Mouse (Mus musculus) liver, adult 2 months (tissue): Measurements from ENCODE around the gene Aox3. TPM values are rescaled to one million over a fixed set of nuclear protein-coding genes. Genes with fewer than 3 reads are reported as not detected.
A peak's percentile ranks its signal among the peaks of the same experiment; 100 is the strongest.

ENCODE experiments used
- DNase-seq: peaks from one replicate; pipeline ENCODE4 v3.0.0-alpha.2; 2011; ENCODE audit warnings: low read depth, low spot score; ENCODE audit errors: extremely low read depth
- H3K27ac ChIP-seq: fragments of 200-500 bp; replicated peaks from 2 replicates; pipeline ENCODE4 v1.5.1; 2012; ENCODE audit warnings: low read depth, mild to moderate bottlenecking, control low read depth, inconsistent platforms, low read length; ENCODE audit not compliant: insufficient read depth
- H3K27me3 ChIP-seq: fragments of 200-500 bp; 2 replicates; pipeline ENCODE4 v1.6.1; 2012; ENCODE audit warnings: mild to moderate bottlenecking, moderate library complexity, low read length, inconsistent platforms; ENCODE audit not compliant: control insufficient read depth, insufficient read depth
- H3K36me3 ChIP-seq: fragments of 200-500 bp; 2 replicates; pipeline ENCODE4 v1.6.1; 2012; ENCODE audit warnings: low read length, inconsistent platforms; ENCODE audit not compliant: control insufficient read depth, insufficient read depth
- H3K4me1 ChIP-seq: fragments of 200-500 bp; 2 replicates; pipeline ENCODE4 v1.6.1; 2011; ENCODE audit warnings: low read length; ENCODE audit not compliant: control insufficient read depth, insufficient read depth
- H3K4me3 ChIP-seq: fragments of 200-500 bp; 2 replicates; pipeline ENCODE4 v1.5.1; 2011; ENCODE audit warnings: low read depth, mild to moderate bottlenecking, control low read depth, low read length, moderate library complexity; ENCODE audit not compliant: insufficient read depth
- H3K79me2 ChIP-seq: fragments of 200-500 bp; 2 replicates; pipeline ENCODE4 v1.6.1; 2012; ENCODE audit warnings: inconsistent platforms, mild to moderate bottlenecking, low read length, moderate library complexity; ENCODE audit not compliant: control insufficient read depth, insufficient read depth
- H3K9ac ChIP-seq: fragments of 200-500 bp; 2 replicates; pipeline ENCODE4 v1.6.1; 2012; ENCODE audit warnings: low read depth, mild to moderate bottlenecking, control low read depth, inconsistent platforms, low read length
- CTCF ChIP-seq: fragments of 200-500 bp; IDR thresholded peaks from 2 replicates; pipeline ENCODE4 v1.5.1; 2011; ENCODE audit warnings: low read depth, low read length, control low read depth
- POLR2A ChIP-seq: fragments of 200-500 bp; IDR thresholded peaks from 2 replicates; pipeline ENCODE4 v1.6.1; 2011; ENCODE audit warnings: low read length, control low read depth; ENCODE audit not compliant: insufficient read depth; ENCODE audit errors: extremely low read depth
- WGBS: fragments of 180-500 bp; shearing (Covaris S2); methylation state at CpG from one replicate; pipeline ENCODE4 v1.1.7; 2018; 5-methylcytosine and 5-hydroxymethylcytosine counted together
- polyA plus RNA-seq: library from polyadenylated mRNA; depleted of rRNA; stranded (reverse); fragments of >200 nt; gene quantifications from 2 replicates; pipeline ENCODE4 v1.2.3, GENCODE M21; 2012
- total RNA-seq: library from RNA; depleted of rRNA; stranded (reverse); fragments of >200 nt; gene quantifications from 2 replicates; pipeline ENCODE4 v1.2.3, GENCODE M21; 2014

Gene Aox3
- total and polyA plus RNA-seq, 2 experiments, result 59.0 to 244 TPM

DNA sequence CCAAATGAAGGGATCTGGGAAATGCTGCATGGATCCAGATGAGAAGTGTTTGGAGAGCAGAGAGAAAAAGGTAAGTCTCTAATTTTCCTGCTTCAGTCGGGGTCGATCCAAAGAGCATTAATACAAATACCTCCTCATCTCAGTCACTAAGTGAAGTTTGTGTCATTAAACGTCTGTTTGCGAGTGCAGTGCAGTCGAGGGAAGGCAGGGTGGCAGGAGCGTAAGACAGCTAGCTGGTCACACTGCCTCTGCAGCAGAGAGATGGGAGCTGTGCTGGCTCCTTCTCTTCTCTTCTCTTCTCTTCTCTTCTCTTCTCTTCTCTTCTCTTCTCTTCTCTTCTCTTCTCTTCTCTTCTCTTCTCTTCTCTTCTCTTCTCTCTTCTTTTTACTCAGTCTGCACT lies 115.2 kb downstream of the Aox3 start:
- H3K9ac ChIP-seq, result no peak overlapping the region
- H3K36me3 ChIP-seq, result no peaks in the 10 kb centered on the region
- WGBS, result 77% methylated on average over 6 of the region's 6 CpGs
- H3K27me3 ChIP-seq, result no peaks in the 10 kb centered on the region
- H3K27ac ChIP-seq, result no peak overlapping the region
- no peaks in the 10 kb centered on the region for H3K79me2 ChIP-seq
- no peak overlapping the region for H3K4me3 ChIP-seq
- no peak for TF ChIP-seq CTCF
- TF ChIP-seq POLR2A, result no peak
- no peaks in the 10 kb centered on the region for H3K4me1 ChIP-seq
- DNase-seq, result no peak

DNA sequence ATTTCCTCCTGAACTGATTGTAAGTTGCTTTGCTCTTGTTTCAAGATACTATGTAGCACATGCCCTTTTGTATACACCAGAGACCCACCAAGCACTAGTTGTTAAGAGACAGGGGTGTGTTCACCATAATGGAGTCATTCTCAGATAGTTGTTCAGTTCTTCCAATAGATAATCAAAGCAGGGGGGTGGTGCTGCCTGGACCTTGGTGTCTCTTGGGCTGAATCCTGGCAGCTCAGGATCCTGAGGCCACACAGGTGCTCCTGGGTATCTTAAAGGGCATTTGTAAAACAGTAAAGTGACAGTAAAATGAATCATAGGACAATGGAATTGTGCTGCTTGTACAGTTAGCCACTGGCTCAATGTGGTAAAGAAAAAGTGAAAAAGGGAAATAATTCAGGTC lies 116.0 kb downstream of the Aox3 start:
- H3K27ac ChIP-seq, result no peak overlapping the region
- no peaks in the 10 kb centered on the region for H3K79me2 ChIP-seq
- no peak overlapping the region for H3K9ac ChIP-seq
- no peaks in the 10 kb centered on the region for H3K36me3 ChIP-seq
- DNase-seq, result no peak
- no peak overlapping the region for H3K4me3 ChIP-seq
- H3K27me3 ChIP-seq, result no peaks in the 10 kb centered on the region
- TF ChIP-seq CTCF, result no peak
- no peak for TF ChIP-seq POLR2A
- H3K4me1 ChIP-seq, result no peaks in the 10 kb centered on the region

DNA sequence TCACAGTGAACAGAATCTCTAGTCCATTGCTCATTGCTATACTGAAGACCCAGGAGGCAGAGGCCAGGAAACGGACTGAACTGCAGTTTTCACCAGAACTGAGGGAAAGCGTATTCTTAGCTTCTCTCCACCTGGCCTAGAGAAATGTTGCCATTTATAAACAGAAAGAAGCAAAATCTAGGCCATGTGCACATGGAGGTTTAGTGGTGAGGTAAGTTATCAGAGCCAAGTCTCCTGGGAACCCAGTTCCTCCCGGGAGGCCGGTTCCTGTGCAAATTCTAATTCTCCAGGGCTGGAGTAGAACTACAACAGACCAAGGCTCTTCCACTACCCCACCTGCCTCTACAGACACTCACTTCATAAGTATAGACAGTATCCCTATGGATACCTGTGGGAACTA lies 116.8 kb downstream of the Aox3 start:
- 83% methylated on average over 4 of the region's 4 CpGs for WGBS
- Histone ChIP-seq H3K27ac (no peak overlapping the region), H3K4me3 (no peak overlapping the region), H3K36me3 (no peaks in the 10 kb centered on the region), H3K79me2 (no peaks in the 10 kb centered on the region), H3K4me1 (no peaks in the 10 kb centered on the region), H3K9ac (no peak overlapping the region), H3K27me3 (no peaks in the 10 kb centered on the region)
- TF ChIP-seq CTCF, result no peak
- no peak for TF ChIP-seq POLR2A
- DNase-seq, result no peak

DNA sequence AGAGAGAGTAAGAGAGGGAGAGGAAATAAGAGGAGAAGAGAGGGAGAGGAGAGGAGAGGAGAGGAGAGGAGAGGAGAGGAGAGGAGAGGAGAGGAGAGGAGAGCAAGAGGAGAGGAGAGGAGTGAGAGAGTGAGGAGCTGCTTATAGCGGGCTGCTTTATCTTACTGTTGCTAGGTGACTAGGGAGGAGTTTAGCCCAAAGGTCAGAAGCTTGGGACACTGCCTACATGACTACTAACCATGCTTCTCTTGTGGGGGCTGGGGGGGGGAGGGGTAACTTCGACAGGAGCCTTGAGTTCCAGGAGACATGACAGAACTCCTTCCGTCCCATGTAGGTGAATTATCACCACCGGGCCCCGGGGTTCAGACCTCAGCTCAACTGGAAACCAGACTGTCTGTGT lies 117.6 kb downstream of the Aox3 start:
- Histone ChIP-seq H3K9ac (no peak overlapping the region), H3K36me3 (no peaks in the 10 kb centered on the region), H3K4me3 (no peak overlapping the region), H3K4me1 (no peaks in the 10 kb centered on the region), H3K27ac (no peak overlapping the region), H3K79me2 (no peaks in the 10 kb centered on the region), H3K27me3 (no peaks in the 10 kb centered on the region)
- DNase-seq, result no peak
- 53% methylated on average over 5 of the region's 5 CpGs for WGBS
- TF ChIP-seq POLR2A, result no peak
- no peak for TF ChIP-seq CTCF

DNA sequence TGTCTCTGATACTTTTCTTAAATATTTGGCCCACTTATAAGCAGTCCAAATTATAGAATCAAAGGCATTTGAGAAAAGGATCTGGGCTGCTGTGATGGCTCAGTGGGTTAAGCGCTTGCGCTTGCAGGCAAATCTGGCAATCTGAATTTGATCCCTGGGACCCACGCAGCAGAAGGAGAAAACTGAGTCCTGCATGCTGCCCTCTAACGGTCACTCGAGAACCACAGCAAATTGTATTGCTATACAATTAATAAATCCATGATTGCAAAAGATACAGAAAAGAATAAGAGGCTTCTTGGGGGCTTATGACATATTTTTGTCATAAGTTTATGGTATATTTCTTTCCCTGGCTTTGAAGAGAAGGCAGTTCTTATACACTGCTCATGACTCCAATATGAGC lies 122.5 kb downstream of the Aox3 start:
- Histone ChIP-seq H3K9ac (no peak overlapping the region), H3K27me3 (peaks cover 3% of the 10 kb centered on the region; the same call in 1 of the 2 replicates), H3K36me3 (no peaks in the 10 kb centered on the region), H3K27ac (no peak overlapping the region), H3K4me1 (no peaks in the 10 kb centered on the region), H3K79me2 (no peaks in the 10 kb centered on the region), H3K4me3 (no peak overlapping the region)
- TF ChIP-seq POLR2A, result no peak
- peak; percentile 4; the same call in 1 of the 2 replicates for TF ChIP-seq CTCF
- DNase-seq, result no peak
- 60% methylated on average over 5 of the region's 5 CpGs for WGBS

DNA sequence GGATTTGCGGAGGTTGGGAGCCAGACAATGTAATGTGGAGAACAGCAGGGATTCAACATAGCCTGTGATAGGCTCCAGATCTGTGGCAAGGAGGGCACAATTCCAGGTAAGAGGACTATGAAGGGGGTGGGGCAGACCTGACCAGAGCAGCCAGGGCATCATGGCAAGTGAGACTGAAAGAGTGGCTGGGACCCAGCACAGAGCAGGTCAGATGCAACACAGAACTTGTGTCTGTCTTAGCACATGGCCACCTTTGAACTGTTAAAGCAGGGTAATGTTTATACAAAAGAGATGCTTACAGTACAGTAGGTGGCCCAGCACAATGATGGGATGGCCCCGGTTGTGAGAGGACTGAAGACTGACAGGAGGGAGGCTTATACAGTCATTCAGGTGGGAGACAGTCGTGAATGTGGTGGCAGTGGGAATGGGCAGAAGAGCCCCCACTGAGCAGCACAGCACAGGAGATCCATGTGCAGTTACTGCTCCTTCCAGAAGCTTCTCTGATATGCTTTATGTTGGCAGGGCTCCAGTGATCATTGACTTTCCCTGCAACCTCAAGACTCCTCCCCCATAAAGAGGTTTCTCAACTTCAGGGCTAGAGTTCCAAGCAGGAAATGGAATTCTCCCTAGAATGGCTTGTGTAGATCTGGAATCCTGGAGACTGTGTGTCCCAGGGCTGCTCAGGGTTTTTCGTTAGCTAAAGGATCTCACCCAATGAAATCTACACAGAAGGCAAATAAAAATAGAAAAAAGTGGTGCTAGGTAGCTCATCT lies 124.8 kb downstream of the Aox3 start:
- Histone ChIP-seq H3K4me3 (no peak overlapping the region), H3K9ac (no peak overlapping the region), H3K79me2 (no peaks in the 10 kb centered on the region), H3K27me3 (peaks cover 3% of the 10 kb centered on the region; the same call in 1 of the 2 replicates), H3K36me3 (no peaks in the 10 kb centered on the region), H3K4me1 (no peaks in the 10 kb centered on the region), H3K27ac (0 out of 2 replicates have a peak overlapping the region, but pooled peaks have one; percentile 21)
- peak; percentile 16 for DNase-seq
- 71% methylated on average over 4 of the region's 4 CpGs for WGBS
- no peak for TF ChIP-seq POLR2A
- no peak for TF ChIP-seq CTCF
